Mouse (Mus musculus) ovary, postnatal 36 days (tissue): ENCODE results near the gene Lnpk.

ENCODE experiments used
- DNase-seq: peaks from one replicate; pipeline ENCODE4 v3.0.0; 2022; ENCODE audit warnings: low spot score, mixed read lengths

The Lnpk gene

GRCm38 (mm10) chr2:74490186-74490585 is 89.0 kb downstream of the Lnpk start:
- DNase-seq: no peak

- DNase-seq: no peak
Observed at GRCm38 (mm10) chr2:74488443-74488842, 90.8 kb downstream of the Lnpk start.

GRCm38 (mm10) chr2:74482651-74483050 is 96.6 kb downstream of the Lnpk start:
- DNase-seq: no peak

DNA sequence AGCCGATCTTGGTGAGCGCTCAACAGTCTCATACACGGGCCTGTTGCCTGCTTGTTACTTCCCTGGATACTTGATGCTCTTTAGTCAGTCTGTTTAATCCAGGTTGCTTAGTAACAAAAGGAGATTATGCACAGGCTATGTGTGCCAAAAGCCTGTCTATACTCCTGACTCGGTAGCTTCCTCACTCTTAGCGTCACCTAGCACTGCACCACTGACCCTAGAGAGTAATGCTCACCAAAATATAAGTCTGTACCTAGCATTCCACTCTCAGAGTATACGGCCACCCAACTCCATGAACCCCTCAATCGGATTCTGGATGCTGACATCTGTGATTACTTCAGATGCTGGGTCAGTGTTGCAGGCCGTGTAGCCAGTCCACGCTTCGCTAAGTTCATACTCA is 97.1 kb downstream of the Lnpk start:
- DNase-seq: no peak
